Mouse (Mus musculus) lung, postnatal 14 days (tissue): ENCODE data around the gene D630003M21Rik.

Experiments used
- DNase-seq: peaks from one replicate; pipeline ENCODE4 v3.0.0; 2021

D630003M21Rik gene

GRCm38 (mm10) chr2:158163034-158163433, 66.0 kb downstream of the D630003M21Rik start:
- no peak for DNase-seq

- no peak for DNase-seq
These were observed 67.3 kb downstream of the D630003M21Rik start for GRCm38 (mm10) chr2:158161761-158162160.

- DNase-seq, result peak; percentile 45
These were observed 69.4 kb downstream of the D630003M21Rik start for GRCm38 (mm10) chr2:158159376-158160235.

GRCm38 (mm10) chr2:158157654-158158053, 71.4 kb downstream of the D630003M21Rik start:
- DNase-seq, result no peak

GRCm38 (mm10) chr2:158156487-158156886, 72.5 kb downstream of the D630003M21Rik start:
- DNase-seq, result no peak

GRCm38 (mm10) chr2:158155615-158156014, 73.4 kb downstream of the D630003M21Rik start:
- DNase-seq, result no peak

GRCm38 (mm10) chr2:158155101-158155500, 73.9 kb downstream of the D630003M21Rik start:
- no peak for DNase-seq

GRCm38 (mm10) chr2:158154641-158155040, 74.4 kb downstream of the D630003M21Rik start:
- no peak for DNase-seq

- DNase-seq, result no peak
These were observed 75.2 kb downstream of the D630003M21Rik start for GRCm38 (mm10) chr2:158153728-158154343.

- no peak for DNase-seq
These were observed 76.2 kb downstream of the D630003M21Rik start for GRCm38 (mm10) chr2:158152685-158153309.

- no peak for DNase-seq
These were observed 77.9 kb downstream of the D630003M21Rik start for GRCm38 (mm10) chr2:158151077-158151476.

- DNase-seq, result no peak
These were observed 82.1 kb downstream of the D630003M21Rik start for GRCm38 (mm10) chr2:158146971-158147370.

- peak; percentile 98 for DNase-seq
These were observed 82.8 kb downstream of the D630003M21Rik start, which contains the start of gene Tgm2 for GRCm38 (mm10) chr2:158146223-158146622. Tgm2 (minus strand) TSS chr2:158146436.

GRCm38 (mm10) chr2:158145528-158146065, 83.4 kb downstream of the D630003M21Rik start:
- DNase-seq, result no peak

GRCm38 (mm10) chr2:158144750-158145527, 84.1 kb downstream of the D630003M21Rik start:
- DNase-seq, result no peak

GRCm38 (mm10) chr2:158144263-158144662, 84.8 kb downstream of the D630003M21Rik start:
- no peak for DNase-seq

GRCm38 (mm10) chr2:158143816-158144215, 85.2 kb downstream of the D630003M21Rik start:
- no peak for DNase-seq

- DNase-seq, result no peak
These were observed 86.0 kb downstream of the D630003M21Rik start for GRCm38 (mm10) chr2:158142981-158143380.

- no peak for DNase-seq
These were observed 87.2 kb downstream of the D630003M21Rik start for GRCm38 (mm10) chr2:158141690-158142440.

GRCm38 (mm10) chr2:158141271-158141670, 87.8 kb downstream of the D630003M21Rik start:
- DNase-seq, result no peak

- no peak for DNase-seq
These were observed 88.4 kb downstream of the D630003M21Rik start for GRCm38 (mm10) chr2:158140664-158141063.

GRCm38 (mm10) chr2:158139628-158140027, 89.4 kb downstream of the D630003M21Rik start:
- peak; percentile 77 for DNase-seq
